Mouse (Mus musculus) stomach, postnatal 0 days (tissue): ENCODE data around the gene Auts2.

Experiments
- CTCF ChIP-seq: IDR thresholded peaks from 2 replicates; pipeline ENCODE4 v1.5.1; 2016; ENCODE audit warnings: antibody characterized with exemption, low read depth, mild to moderate bottlenecking, moderate library complexity
- EP300 ChIP-seq: optimal IDR thresholded peaks from 2 replicates; pipeline ENCODE3; 2016; ENCODE audit warnings: antibody characterized with exemption

DNA sequence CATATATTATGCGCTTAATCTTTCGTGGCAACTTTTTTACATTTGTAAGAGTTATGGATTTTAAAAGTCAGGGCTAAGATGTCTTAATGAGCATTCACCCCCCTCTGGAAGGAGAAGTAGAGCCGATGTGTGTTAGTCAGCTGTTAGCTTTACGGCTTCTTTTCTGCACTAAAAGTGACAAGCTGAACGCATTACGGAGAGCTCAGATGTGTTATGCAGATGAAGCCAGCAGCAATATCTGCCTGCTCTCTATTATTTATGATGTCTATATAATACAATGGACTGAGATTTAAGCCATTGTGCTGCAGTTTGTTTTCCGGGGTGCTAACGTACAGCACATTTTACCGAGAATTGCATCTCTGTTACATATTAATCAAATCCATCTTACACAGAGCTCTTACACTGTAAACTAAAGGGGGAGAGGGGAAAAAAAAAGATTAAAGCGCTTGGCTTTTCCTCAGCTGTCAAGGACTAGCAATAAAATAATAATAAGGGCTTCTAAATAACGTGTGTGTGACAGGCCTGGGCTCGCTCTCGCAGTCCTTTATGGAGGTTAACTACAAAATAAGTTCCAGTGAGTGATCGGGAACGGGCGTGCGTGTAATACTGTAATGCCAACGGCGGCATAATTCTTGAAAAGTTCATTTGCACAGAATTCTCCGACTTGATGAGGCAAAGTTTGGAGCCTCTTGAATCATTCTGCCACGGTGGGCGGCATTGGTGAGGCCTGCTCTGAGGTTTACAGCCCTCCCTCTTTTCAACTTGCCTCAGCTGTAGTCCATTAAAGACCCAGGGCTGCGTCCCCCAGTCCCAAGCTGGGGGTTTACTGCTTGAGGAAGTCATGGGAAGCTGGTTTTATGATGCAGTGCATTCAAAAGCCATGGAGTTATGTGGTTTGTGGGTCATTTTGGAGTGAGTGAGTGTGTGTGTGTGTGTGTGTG, 961.8 kb downstream of the Auts2 start:
- TF ChIP-seq CTCF = no peak
- TF ChIP-seq EP300 = no peak
